ENCODE assay signal across 12 mouse cellular contexts in the genomic region with DNA sequence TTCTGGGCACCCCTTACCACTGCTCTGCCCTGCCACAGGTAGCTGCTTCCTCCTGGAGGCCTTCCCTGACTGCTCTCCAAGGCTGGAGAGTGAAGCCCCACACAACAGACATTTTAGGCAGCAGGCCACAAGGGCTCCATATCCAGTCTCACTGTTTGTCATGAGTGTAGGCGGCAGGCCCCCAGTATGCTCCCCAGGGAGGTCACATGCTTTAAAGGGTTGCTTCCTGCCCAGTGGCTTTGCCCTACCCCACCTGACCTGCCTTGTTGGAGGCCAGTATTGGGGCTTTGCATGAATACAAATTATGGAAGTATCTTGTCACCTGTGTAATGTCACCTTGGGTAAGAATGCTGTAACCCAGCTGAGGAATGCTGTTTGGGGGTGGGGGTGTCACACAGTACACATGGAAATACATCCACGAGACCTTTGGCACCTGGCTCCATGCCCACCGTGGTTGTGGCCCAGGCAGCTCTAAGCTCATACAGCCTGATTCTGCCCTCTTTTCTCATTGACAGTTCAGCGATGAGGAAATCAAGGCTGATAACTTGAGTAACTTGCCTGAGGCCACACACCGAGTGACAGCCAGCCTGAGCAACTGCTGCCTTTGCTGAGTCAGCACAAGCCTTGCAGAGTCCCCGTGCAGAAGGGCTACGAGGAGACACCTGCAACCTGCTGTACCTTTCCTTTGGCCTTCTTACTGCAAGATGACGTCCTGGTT. TPM values are rescaled to one million over a fixed set of nuclear protein-coding genes. Genes with fewer than 3 reads are reported as not detected.
DNase-seq lines count a peak whose midpoint lies in the region; ATAC-seq and TF ChIP-seq lines count a peak whose summit lies in the region.
"Had no signal": no experiment of that assay in that cellular context is flagged by ENCODE, and none has a peak within 500 bp of the region (broad histone marks: within the 10 kb centered on the region; RNA-seq: fewer than 3 reads in every experiment).

A gene (minus strand): TSS at position 99 of the 718 bp plus-strand sequence.

- TF ChIP-seq CTCF in layer of hippocampus, adult 2 months (conservative IDR thresholded peaks at IDR 0.05), result no peak

- peaks cover 59% of the 10 kb centered on the region for H3K36me3 ChIP-seq in hindbrain, embryonic 12.5 days

- H3K4me1 ChIP-seq in hindbrain, embryonic 12.5 days, result no peaks in the 10 kb centered on the region

- no peak within 1 kb of the TSS for H3K4me2 ChIP-seq in hindbrain, embryonic 12.5 days (replicated peaks)
- H3K4me2 ChIP-seq: limb, embryonic 15.5 days had no signal

- no peak for ATAC-seq in erythroblast, adult 5-6 weeks (replicated peaks; ENCODE audit: low FRiP score, poor library complexity, severe bottlenecking)
- no peak for ATAC-seq in hindbrain, embryonic 12.5 days (ENCODE audit: low FRiP score)
- ATAC-seq: hindbrain, embryonic 16.5 days had no signal

- H3K4me3 ChIP-seq in layer of hippocampus, adult 2 months, result 0 out of 2 replicates have a peak within 1 kb of the TSS, but pooled peaks have one; percentile 9
- no peak within 1 kb of the TSS for H3K4me3 ChIP-seq in hindbrain, embryonic 12.5 days
- H3K4me3 ChIP-seq: limb, embryonic 15.5 days had no signal

- H3K27me3 ChIP-seq in hindbrain, embryonic 12.5 days, result no peaks in the 10 kb centered on the region
- H3K27me3 ChIP-seq: limb, embryonic 15.5 days had no signal

- 85% methylated on average over 8 of the region's 8 CpGs for WGBS in hindbrain, embryonic 12.5 days

- H3K9me3 ChIP-seq in hindbrain, embryonic 12.5 days (replicated peaks), result no peaks in the 10 kb centered on the region
- H3K9me3 ChIP-seq: limb, embryonic 15.5 days had no signal

- peak; percentile 41 for DNase-seq in adrenal gland, adult 2 months
- no peak for DNase-seq in adrenal gland, postnatal 4 days (ENCODE audit: low spot score in 2 of 2)
- DNase-seq in layer of hippocampus, adult 2 months (ENCODE audit: low spot score in 2 of 2), result no peak
- no peak for DNase-seq in layer of hippocampus, postnatal 25 days (ENCODE audit: extremely low spot score in 1 of 2, low spot score in 1 of 2)
- DNase-seq in spleen, adult 12 weeks (ENCODE audit: low spot score), result peak; percentile 51
- no peak for DNase-seq in embryo, embryonic 11 days
- DNase-seq: cerebellum, adult 9-10 months; gastrocnemius, postnatal 25 days had no signal

- H3K27ac ChIP-seq in layer of hippocampus, adult 2 months, result peak within 1 kb of the TSS; percentile 68; the same call in 1 of the 2 replicates
- H3K27ac ChIP-seq in hindbrain, embryonic 12.5 days, result no peak within 1 kb of the TSS
- H3K27ac ChIP-seq: limb, embryonic 15.5 days had no signal

- no peak within 1 kb of the TSS for H3K9ac ChIP-seq in hindbrain, embryonic 12.5 days
- H3K9ac ChIP-seq: limb, embryonic 15.5 days had no signal

RNA-seq across cellular contexts. Expression of the gene that starts here (rescaled TPM):
- 1 to 10 TPM; 3.8 to 4.9 TPM for total RNA-seq in adrenal gland, adult 2 months (2021)
- 11.8 and 13.9 TPM in 2 replicates for polyA plus RNA-seq in adrenal gland, adult 2 months (2012; rRNA removed)
- 1 to 10 TPM; 2.6 to 4.7 TPM for total RNA-seq in adrenal gland, postnatal 4 days (2021)
- 10 to 100 TPM; 12.2 to 13.7 TPM for total RNA-seq in layer of hippocampus, adult 2 months (2021)
- total RNA-seq in layer of hippocampus, postnatal 25 days (2021), result 1 to 10 TPM; 9.6 to 9.7 TPM
- total RNA-seq in erythroblast, adult 5-6 weeks (2015; ENCODE audit: low replicate concordance), result 11.9 and 19.2 TPM in 2 replicates
- 12.5 and 12.9 TPM in 2 replicates for total RNA-seq in erythroblast, adult 5-6 weeks (2017; ENCODE audit: low replicate concordance)
- 3.7 and 4.7 TPM in 2 replicates for polyA plus RNA-seq in hindbrain, embryonic 12.5 days (2016; fragmentation: Nextera tagmentation; extraction: Ambion mirVana)

Comparison
In these comparisons a context has a peak if more than half of its experiments do, and no peak if none do; other contexts are left out.
1. DNase-seq: peak in adrenal gland, adult 2 months (single experiment) and spleen, adult 12 weeks (single experiment); none in adrenal gland, postnatal 4 days (0 of 2), layer of hippocampus, adult 2 months (0 of 2), layer of hippocampus, postnatal 25 days (0 of 2) and embryo, embryonic 11 days (single experiment).